Mouse (Mus musculus) MEL (cell line): ENCODE data around the gene Ranbp2. TPM values are rescaled to one million over a fixed set of nuclear protein-coding genes. Genes with fewer than 3 reads are reported as not detected.

Source experiments
- DNase-seq: peaks from one replicate; pipeline ENCODE4 v3.0.0; 2011; ENCODE audit warnings: low read depth, low spot score
- H3K27ac ChIP-seq: 2 replicates; pipeline ENCODE4 v1.5.1; 2012; ENCODE audit warnings: low read depth, mild to moderate bottlenecking, control low read depth, low read length, moderate library complexity; ENCODE audit not compliant: control insufficient read depth
- H3K27me3 ChIP-seq, 2 experiments: fragments of 150-350 bp in 1 of 2; sonication (generic) in 1 of 2; 2 replicates each; pipeline ENCODE4 v1.6.1; 2012; ENCODE audit warnings: low read length in 2 of 2, mild to moderate bottlenecking in 2 of 2, improper control_type of control experiment in 1 of 2, moderate library complexity in 1 of 2; ENCODE audit not compliant: insufficient read depth in 2 of 2, control insufficient read depth in 1 of 2
- H3K36me3 ChIP-seq, 2 experiments: 2 replicates each; pipeline ENCODE4 v1.6.1; 2012 to 2014; ENCODE audit warnings: low read length in 2 of 2, improper control_type of control experiment in 1 of 2, inconsistent platforms in 1 of 2, mild to moderate bottlenecking in 1 of 2; ENCODE audit not compliant: insufficient read depth in 2 of 2, control insufficient read depth in 1 of 2
- H3K4me1 ChIP-seq, 2 experiments: fragments of 150-350 bp in 1 of 2; sonication (generic) in 1 of 2; 2 replicates each; pipeline ENCODE4 v1.6.1; 2012; ENCODE audit warnings: low read length in 2 of 2, improper control_type of control experiment in 1 of 2, mild to moderate bottlenecking in 1 of 2; ENCODE audit not compliant: insufficient read depth in 2 of 2, control insufficient read depth in 1 of 2
- H3K4me3 ChIP-seq, 2 experiments: fragments of 150-350 bp in 1 of 2; sonication (generic) in 1 of 2; 2 replicates each; pipeline ENCODE4 v1.5.1; 2012; ENCODE audit warnings: low read depth in 2 of 2, low read length in 2 of 2, mild to moderate bottlenecking in 2 of 2, moderate library complexity in 2 of 2, control low read depth in 1 of 2, improper control_type of control experiment in 1 of 2; ENCODE audit not compliant: control insufficient read depth in 1 of 2, insufficient read depth in 1 of 2
- H3K79me2 ChIP-seq: 2 replicates; pipeline ENCODE4 v1.6.1; 2012; ENCODE audit warnings: mild to moderate bottlenecking, low read length, moderate library complexity; ENCODE audit not compliant: control insufficient read depth, poor library complexity, insufficient read depth
- H3K9ac ChIP-seq: 2 replicates; pipeline ENCODE4 v1.6.1; 2012; ENCODE audit warnings: low read depth, mild to moderate bottlenecking, control low read depth, low read length, moderate library complexity; ENCODE audit not compliant: control insufficient read depth, poor library complexity, severe bottlenecking
- H3K9me3 ChIP-seq: fragments of 150-350 bp; sonication (generic); replicated peaks from 2 replicates; pipeline ENCODE4 v1.6.1; 2012; ENCODE audit warnings: mild to moderate bottlenecking, low read length, improper control_type of control experiment, moderate library complexity; ENCODE audit not compliant: insufficient read depth
- BHLHE40 ChIP-seq: IDR thresholded peaks from 2 replicates; pipeline ENCODE4 v1.6.1; 2012; ENCODE audit warnings: low read depth, mild to moderate bottlenecking, inconsistent platforms, low read length, improper control_type of control experiment, borderline replicate concordance
- CHD1 ChIP-seq: IDR thresholded peaks from 2 replicates; pipeline ENCODE4 v1.6.1; 2012; ENCODE audit warnings: low read depth, mild to moderate bottlenecking, inconsistent platforms, low read length, improper control_type of control experiment
- CHD2 ChIP-seq: IDR thresholded peaks from 2 replicates; pipeline ENCODE4 v1.6.1; 2011; ENCODE audit warnings: low read length, improper control_type of control experiment
- CTCF ChIP-seq, 3 experiments: IDR thresholded peaks in 2 of 3; conservative IDR thresholded peaks in 1 of 3; 2 replicates each; pipeline ENCODE4 v1.5.1; 2011 to 2012; ENCODE audit warnings: low read length in 3 of 3, low read depth in 2 of 3, mild to moderate bottlenecking in 2 of 3, improper control_type of control experiment in 1 of 3, inconsistent platforms in 1 of 3, mixed read lengths in 1 of 3, moderate library complexity in 1 of 3; ENCODE audit not compliant: control insufficient read depth in 1 of 3, insufficient read depth in 1 of 3, poor library complexity in 1 of 3, severe bottlenecking in 1 of 3
- GATA1 ChIP-seq: IDR thresholded peaks from 2 replicates; pipeline ENCODE4 v1.6.1; 2011; ENCODE audit warnings: low read depth, low read length, improper control_type of control experiment
- JUND ChIP-seq: IDR thresholded peaks from 2 replicates; pipeline ENCODE4 v1.6.1; 2011; ENCODE audit warnings: low read depth, mild to moderate bottlenecking, improper control_type of control experiment, low read length
- KAT2A ChIP-seq: conservative IDR thresholded peaks from 2 replicates; pipeline ENCODE4 v1.6.1; 2012; ENCODE audit warnings: low read depth, low read length, improper control_type of control experiment, inconsistent platforms
- MAX ChIP-seq: IDR thresholded peaks from 2 replicates; pipeline ENCODE4 v1.6.1; 2011; ENCODE audit warnings: low read length, improper control_type of control experiment
- MAZ ChIP-seq: IDR thresholded peaks from 2 replicates; pipeline ENCODE4 v1.6.1; 2012; ENCODE audit warnings: low read depth, mild to moderate bottlenecking, inconsistent platforms, low read length, improper control_type of control experiment
- MEF2A ChIP-seq: IDR thresholded peaks from 2 replicates; pipeline ENCODE4 v1.6.1; 2014; ENCODE audit warnings: low read depth, mild to moderate bottlenecking, inconsistent platforms, low read length, improper control_type of control experiment; ENCODE audit not compliant: poor library complexity, insufficient replicate concordance, severe bottlenecking; ENCODE audit errors: extremely low read depth
- MXI1 ChIP-seq: IDR thresholded peaks from 2 replicates; pipeline ENCODE4 v1.6.1; 2011; ENCODE audit warnings: mild to moderate bottlenecking, low read depth, low read length, improper control_type of control experiment
- NELFE ChIP-seq: IDR thresholded peaks from 2 replicates; pipeline ENCODE4 v1.6.1; 2011; ENCODE audit warnings: low read depth, low read length, improper control_type of control experiment
- POLR2AphosphoS5 ChIP-seq: IDR thresholded peaks from 2 replicates; pipeline ENCODE4 v1.6.1; 2012; ENCODE audit warnings: low read depth, borderline replicate concordance, mild to moderate bottlenecking, inconsistent platforms, low read length, moderate library complexity, mixed read lengths
- RAD21 ChIP-seq: IDR thresholded peaks from 2 replicates; pipeline ENCODE4 v1.6.1; 2011; ENCODE audit warnings: mild to moderate bottlenecking, low read depth, low read length, improper control_type of control experiment
- RCOR1 ChIP-seq: IDR thresholded peaks from 2 replicates; pipeline ENCODE4 v1.6.1; 2012; ENCODE audit warnings: low read depth, mild to moderate bottlenecking, inconsistent platforms, low read length, improper control_type of control experiment
- SIN3A ChIP-seq: IDR thresholded peaks from 2 replicates; pipeline ENCODE4 v1.6.1; 2012; ENCODE audit warnings: low read length, improper control_type of control experiment, inconsistent platforms
- TBP ChIP-seq: IDR thresholded peaks from 2 replicates; pipeline ENCODE4 v1.8.0; 2011; ENCODE audit warnings: low read depth, low read length, improper control_type of control experiment
- TCF12 ChIP-seq: IDR thresholded peaks from 2 replicates; pipeline ENCODE4 v1.6.1; 2014; ENCODE audit warnings: low read depth, mild to moderate bottlenecking, inconsistent platforms, low read length, improper control_type of control experiment, moderate library complexity
- UBTF ChIP-seq: IDR thresholded peaks from 2 replicates; pipeline ENCODE4 v1.6.1; 2012; ENCODE audit warnings: low read depth, mild to moderate bottlenecking, inconsistent platforms, low read length, improper control_type of control experiment, moderate library complexity, borderline replicate concordance; ENCODE audit not compliant: insufficient read depth
- ZC3H11A ChIP-seq: IDR thresholded peaks from 2 replicates; pipeline ENCODE4 v1.6.1; 2012; ENCODE audit warnings: low read depth, mild to moderate bottlenecking, inconsistent platforms, low read length, improper control_type of control experiment
- ZKSCAN1 ChIP-seq: IDR thresholded peaks from 2 replicates; pipeline ENCODE4 v1.6.1; 2012; ENCODE audit warnings: low read depth, mild to moderate bottlenecking, inconsistent platforms, low read length, improper control_type of control experiment, moderate library complexity
- ZNF384 ChIP-seq: IDR thresholded peaks from 2 replicates; pipeline ENCODE4 v1.6.1; 2012; ENCODE audit warnings: low read depth, mild to moderate bottlenecking, inconsistent platforms, low read length, improper control_type of control experiment
- polyA plus RNA-seq, 2 experiments: library from polyadenylated mRNA; stranded (reverse) in 1 of 2; unstranded in 1 of 2; fragments of >175 nt in 1 of 2; fragments of >200 nt in 1 of 2; gene quantifications; 2 replicates each; pipeline versions ENCODE4 v1.2.1 to v1.2.4; 2012; ENCODE audit warnings: low replicate concordance in 2 of 2, low read depth in 1 of 2; ENCODE audit not compliant: insufficient read length in 2 of 2, insufficient read depth in 1 of 2, missing spikeins in 1 of 2
- total RNA-seq: library from RNA; depleted of rRNA; stranded (reverse); fragments of 300-350 nt; gene quantifications from 2 replicates; pipeline ENCODE4 v1.2.3, GENCODE M21; 2012

Ranbp2 gene
- total and polyA plus RNA-seq, 3 experiments, result 52.3 to 114 (median 73.5) TPM

GRCm38 (mm10) chr10:58445850-58446249 is 870 bp upstream of the Ranbp2 start (continued):
- peak; percentile 32; the same call in 1 of the 2 replicates for TF ChIP-seq GATA1

GRCm38 (mm10) chr10:58447280-58447781 is 611 bp downstream of the Ranbp2 start:
- Histone ChIP-seq H3K27ac (peak overlapping the region; percentile 87), H3K4me3 (peak overlapping the region; percentile 93 to 98), H3K27me3 (no peaks in the 10 kb centered on the region), H3K9ac (peak overlapping the region; percentile 97), H3K79me2 (peaks cover 41% of the 10 kb centered on the region), H3K36me3 (peaks cover 2 to 32% of the 10 kb centered on the region in 2 experiments), H3K4me1 (peaks cover 11 to 28% of the 10 kb centered on the region in 2 experiments), H3K9me3 (no peaks in the 10 kb centered on the region)
- DNase-seq, result peak; percentile 74
- TF ChIP-seq CHD1, result peak; percentile 73; the same call in 1 of the 2 replicates
- TF ChIP-seq RAD21, result no peak
- no peak for TF ChIP-seq MEF2A
- TF ChIP-seq CHD2, result no peak
- TF ChIP-seq CTCF (IDR thresholded peaks at IDR 0.05 in 2 of 3, conservative IDR thresholded peaks at IDR 0.05 in 1 of 3; ENCODE audit: control insufficient read depth in 1 of 3, insufficient read depth in 1 of 3, low read depth in 2 of 3, low read length in 3 of 3, poor library complexity in 1 of 3, severe bottlenecking in 1 of 3), result no peak
- no peak; the same call in 1 of the 2 replicates for TF ChIP-seq SIN3A
- no peak for TF ChIP-seq MAZ
- no peak for TF ChIP-seq TCF12

- H3K27me3 ChIP-seq, result no peaks in the 10 kb centered on the region
- peak overlapping the region in 1 of 2 experiments; percentile 17; a peak in 2 of 4 replicates for H3K4me3 ChIP-seq
- peaks cover 33 to 38% of the 10 kb centered on the region in 2 experiments for H3K36me3 ChIP-seq
- H3K9me3 ChIP-seq, result no peaks in the 10 kb centered on the region
- H3K79me2 ChIP-seq, result peaks cover 45% of the 10 kb centered on the region
- peak; percentile 50 for DNase-seq
- peak overlapping the region; percentile 48 for H3K9ac ChIP-seq
- peaks cover 6 to 27% of the 10 kb centered on the region in 2 experiments for H3K4me1 ChIP-seq
- TF ChIP-seq CHD1 (peak; percentile 91; the same call in 1 of the 2 replicates), UBTF (no peak)
- H3K27ac ChIP-seq, result peak overlapping the region; percentile 74
These were observed 4.9 kb downstream of the Ranbp2 start for GRCm38 (mm10) chr10:58451575-58451974.

GRCm38 (mm10) chr10:58452185-58452584 is 5.5 kb downstream of the Ranbp2 start:
- H3K9me3 ChIP-seq, result no peaks in the 10 kb centered on the region
- H3K36me3 ChIP-seq, result peaks cover 33 to 43% of the 10 kb centered on the region in 2 experiments
- peaks cover 6 to 27% of the 10 kb centered on the region in 2 experiments for H3K4me1 ChIP-seq
- H3K27ac ChIP-seq, result no peak overlapping the region
- H3K9ac ChIP-seq, result no peak overlapping the region; the same call in 1 of the 2 replicates
- H3K4me3 ChIP-seq, result no peak overlapping the region; a peak in 1 of 4 replicates
- no peaks in the 10 kb centered on the region for H3K27me3 ChIP-seq
- peaks cover 40% of the 10 kb centered on the region for H3K79me2 ChIP-seq
- peak; percentile 91 for DNase-seq
- no peak for TF ChIP-seq POLR2AphosphoS5
- no peak for TF ChIP-seq JUND
- TF ChIP-seq RCOR1, result peak; percentile 71; the same call in 1 of the 2 replicates
- TF ChIP-seq CTCF (IDR thresholded peaks at IDR 0.05 in 2 of 3, conservative IDR thresholded peaks at IDR 0.05 in 1 of 3; ENCODE audit: control insufficient read depth in 1 of 3, insufficient read depth in 1 of 3, low read depth in 2 of 3, low read length in 3 of 3, poor library complexity in 1 of 3, severe bottlenecking in 1 of 3), result no peak
- TF ChIP-seq TBP, result peak; percentile 44; the same call in 1 of the 2 replicates
- no peak for TF ChIP-seq MAX
- no peak for TF ChIP-seq BHLHE40
- peak; percentile 59 for TF ChIP-seq ZNF384
- TF ChIP-seq TCF12, result peak; percentile 94
- TF ChIP-seq GATA1, result peak; percentile 98
- peak; percentile 73 for TF ChIP-seq MXI1
- TF ChIP-seq NELFE, result no peak
- no peak for TF ChIP-seq ZC3H11A
- no peak for TF ChIP-seq ZKSCAN1
- no peak for TF ChIP-seq KAT2A
- TF ChIP-seq CHD2, result no peak
